Mouse (Mus musculus): ENCODE measurements around the gene Smc5. TPM values are rescaled to one million over a fixed set of nuclear protein-coding genes. Genes with fewer than 3 reads are reported as not detected.

Smc5 gene
- polyA plus RNA-seq, 1 experiment from 2014 or later = 32.6 TPM

DNA sequence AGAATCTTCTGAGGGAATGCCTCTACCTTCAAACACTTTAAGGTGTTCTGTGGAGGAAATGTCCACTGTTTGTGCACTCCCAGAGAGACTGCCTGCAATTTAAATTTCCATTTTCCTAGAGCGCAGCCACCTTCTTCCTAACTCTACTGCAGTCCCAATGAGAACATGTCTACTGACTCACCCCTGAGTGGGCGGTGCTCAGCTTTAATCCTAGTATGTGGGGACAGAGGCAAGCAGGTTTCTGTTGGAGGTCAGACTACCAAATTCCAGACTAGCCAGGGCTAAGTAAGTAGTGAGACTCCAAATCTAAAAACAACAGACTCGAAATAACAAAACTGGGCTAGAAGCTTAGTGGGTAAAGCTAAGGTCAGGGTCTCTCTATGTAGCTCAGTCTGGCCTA, 95.2 kb downstream of the Smc5 start:
- H3K4me3 ChIP-seq (ENCODE audit: low read length) = no peak overlapping the region
- 91% methylated on average over 3 of the region's 3 CpGs for WGBS
- no peak overlapping the region for H3K4me2 ChIP-seq (ENCODE audit: low read depth, low read length)
- no peak overlapping the region for H3K9ac ChIP-seq (ENCODE audit: low read length)
- no peaks in the 10 kb centered on the region for H3K9me3 ChIP-seq (ENCODE audit: control insufficient read depth, low read length)
- H3K4me1 ChIP-seq (replicated peaks; ENCODE audit: control insufficient read depth, insufficient read depth, low read length) = no peaks in the 10 kb centered on the region
- no peak overlapping the region for H3K27ac ChIP-seq (ENCODE audit: low read length)
- H3K27me3 ChIP-seq (ENCODE audit: control insufficient read depth, insufficient read depth, low read depth, low read length) = no peaks in the 10 kb centered on the region
- no peak for ATAC-seq (ENCODE audit: low read depth)
- no peaks in the 10 kb centered on the region for H3K36me3 ChIP-seq (ENCODE audit: control insufficient read depth, insufficient read depth, low read length)

DNA sequence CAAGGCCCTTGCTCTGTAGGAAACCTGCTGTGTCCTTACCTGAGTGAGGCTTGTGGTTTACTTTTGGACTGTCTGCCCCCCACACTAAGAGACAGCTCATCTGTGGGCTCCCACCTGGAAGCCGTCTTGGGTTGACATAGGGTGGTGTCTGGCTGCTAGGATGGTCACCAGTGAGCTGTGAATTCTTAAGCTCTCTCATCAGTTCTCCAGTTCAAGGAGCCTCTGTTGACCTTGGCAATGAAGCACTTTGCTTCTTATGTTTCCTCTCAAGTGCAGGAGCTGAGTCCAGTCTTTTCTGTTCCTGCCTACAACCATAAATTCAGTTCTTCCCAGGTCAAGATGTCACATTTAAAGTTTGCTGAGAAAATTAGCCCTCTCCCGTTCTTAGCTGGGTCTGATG, 98.2 kb downstream of the Smc5 start:
- Histone ChIP-seq H3K36me3 (ENCODE audit: control insufficient read depth, insufficient read depth, low read length) (no peaks in the 10 kb centered on the region), H3K27ac (ENCODE audit: low read length) (no peak overlapping the region), H3K4me1 (replicated peaks; ENCODE audit: control insufficient read depth, insufficient read depth, low read length) (no peaks in the 10 kb centered on the region), H3K4me2 (ENCODE audit: low read depth, low read length) (no peak overlapping the region), H3K9me3 (ENCODE audit: control insufficient read depth, low read length) (no peaks in the 10 kb centered on the region), H3K9ac (ENCODE audit: low read length) (no peak overlapping the region), H3K4me3 (ENCODE audit: low read length) (no peak overlapping the region), H3K27me3 (ENCODE audit: control insufficient read depth, insufficient read depth, low read depth, low read length) (no peaks in the 10 kb centered on the region)
- 46% methylated on average over 2 of the region's 2 CpGs for WGBS
- ATAC-seq (ENCODE audit: low read depth) = no peak

DNA sequence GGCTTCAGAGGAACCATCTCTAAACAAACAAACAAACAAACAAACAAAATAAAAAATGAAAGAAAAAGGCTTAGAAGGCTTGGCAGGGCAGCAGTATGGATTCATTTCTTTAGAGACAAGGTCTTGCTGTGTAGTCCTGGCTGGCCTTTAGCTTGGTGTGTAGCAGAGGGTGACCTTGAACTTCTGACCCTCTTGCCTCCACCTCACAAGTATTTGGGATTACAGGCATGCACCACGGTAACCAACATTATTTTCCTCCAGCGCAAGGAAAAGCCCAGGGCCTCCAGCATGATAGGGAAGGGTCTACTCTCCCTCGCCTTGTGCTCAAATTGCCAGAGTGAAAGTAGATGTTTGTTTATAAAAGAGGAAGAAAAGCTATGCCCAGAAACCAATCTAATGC, 98.6 kb downstream of the Smc5 start:
- H3K27ac ChIP-seq (ENCODE audit: low read length) = no peak overlapping the region
- H3K4me2 ChIP-seq (ENCODE audit: low read depth, low read length) = no peak overlapping the region
- no peak overlapping the region for H3K4me3 ChIP-seq (ENCODE audit: low read length)
- H3K36me3 ChIP-seq (ENCODE audit: control insufficient read depth, insufficient read depth, low read length) = no peaks in the 10 kb centered on the region
- H3K27me3 ChIP-seq (ENCODE audit: control insufficient read depth, insufficient read depth, low read depth, low read length) = no peaks in the 10 kb centered on the region
- 63% methylated on average over 3 of the region's 3 CpGs for WGBS
- ATAC-seq (ENCODE audit: low read depth) = no peak
- H3K9ac ChIP-seq (ENCODE audit: low read length) = no peak overlapping the region
- no peaks in the 10 kb centered on the region for H3K9me3 ChIP-seq (ENCODE audit: control insufficient read depth, low read length)
- no peaks in the 10 kb centered on the region for H3K4me1 ChIP-seq (replicated peaks; ENCODE audit: control insufficient read depth, insufficient read depth, low read length)

DNA sequence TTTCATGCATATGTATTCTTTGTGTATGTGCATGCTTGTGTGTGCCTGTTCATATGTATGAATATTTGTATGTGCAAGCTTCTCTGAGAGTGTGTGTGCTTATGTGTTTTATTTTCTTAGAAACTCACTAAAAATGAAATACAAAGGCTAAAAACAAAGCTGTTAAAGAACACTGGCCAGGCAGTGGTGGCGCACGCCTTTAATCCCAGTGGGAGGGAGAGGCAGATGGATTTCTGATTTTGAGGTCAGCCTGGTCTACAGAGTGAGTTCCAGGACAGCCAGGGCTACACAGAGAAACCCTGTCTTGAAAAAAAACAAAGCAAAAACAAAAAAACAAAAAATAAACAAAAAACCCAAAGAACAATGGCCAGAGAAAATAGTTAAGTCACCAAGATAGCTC, 102.6 kb downstream of the Smc5 start:
- H3K4me2 ChIP-seq (ENCODE audit: low read depth, low read length) = no peak overlapping the region
- no peaks in the 10 kb centered on the region for H3K9me3 ChIP-seq (ENCODE audit: control insufficient read depth, low read length)
- H3K4me3 ChIP-seq (ENCODE audit: low read length) = no peak overlapping the region
- WGBS = 92% methylated on average over 2 of the region's 2 CpGs
- no peak for ATAC-seq (ENCODE audit: low read depth)
- H3K4me1 ChIP-seq (replicated peaks; ENCODE audit: control insufficient read depth, insufficient read depth, low read length) = no peaks in the 10 kb centered on the region
- H3K36me3 ChIP-seq (ENCODE audit: control insufficient read depth, insufficient read depth, low read length) = no peaks in the 10 kb centered on the region
- H3K27me3 ChIP-seq (ENCODE audit: control insufficient read depth, insufficient read depth, low read depth, low read length) = no peaks in the 10 kb centered on the region
- H3K27ac ChIP-seq (ENCODE audit: low read length) = no peak overlapping the region
- H3K9ac ChIP-seq (ENCODE audit: low read length) = no peak overlapping the region

DNA sequence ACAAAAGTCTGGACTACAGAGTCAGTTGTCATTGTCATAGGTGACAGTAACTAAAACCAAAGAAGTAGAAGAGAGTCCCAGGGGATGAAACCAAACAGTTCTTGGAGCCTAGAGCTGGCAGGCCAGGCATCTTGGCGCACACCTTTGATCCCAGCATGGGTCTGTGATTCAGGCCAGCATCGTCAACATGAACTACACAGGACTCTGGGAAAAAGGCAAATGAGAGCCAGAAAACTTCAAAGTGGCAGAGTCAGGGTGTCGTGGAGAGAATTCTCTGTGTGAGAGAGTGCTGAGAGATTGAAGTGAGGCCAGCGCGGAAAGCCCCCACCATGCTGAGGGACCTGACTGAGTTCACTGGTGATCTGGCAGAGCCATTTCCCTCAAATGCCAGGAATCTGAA, 103.2 kb downstream of the Smc5 start:
- no peak overlapping the region for H3K27ac ChIP-seq (ENCODE audit: low read length)
- no peak for ATAC-seq (ENCODE audit: low read depth)
- WGBS = 70% methylated on average over 5 of the region's 5 CpGs
- no peaks in the 10 kb centered on the region for H3K27me3 ChIP-seq (ENCODE audit: control insufficient read depth, insufficient read depth, low read depth, low read length)
- no peak overlapping the region for H3K4me3 ChIP-seq (ENCODE audit: low read length)
- no peak overlapping the region for H3K9ac ChIP-seq (ENCODE audit: low read length)
- H3K9me3 ChIP-seq (ENCODE audit: control insufficient read depth, low read length) = no peaks in the 10 kb centered on the region
- H3K36me3 ChIP-seq (ENCODE audit: control insufficient read depth, insufficient read depth, low read length) = no peaks in the 10 kb centered on the region
- H3K4me2 ChIP-seq (ENCODE audit: low read depth, low read length) = no peak overlapping the region
- H3K4me1 ChIP-seq (replicated peaks; ENCODE audit: control insufficient read depth, insufficient read depth, low read length) = no peaks in the 10 kb centered on the region; the same call in 1 of the 2 replicates

DNA sequence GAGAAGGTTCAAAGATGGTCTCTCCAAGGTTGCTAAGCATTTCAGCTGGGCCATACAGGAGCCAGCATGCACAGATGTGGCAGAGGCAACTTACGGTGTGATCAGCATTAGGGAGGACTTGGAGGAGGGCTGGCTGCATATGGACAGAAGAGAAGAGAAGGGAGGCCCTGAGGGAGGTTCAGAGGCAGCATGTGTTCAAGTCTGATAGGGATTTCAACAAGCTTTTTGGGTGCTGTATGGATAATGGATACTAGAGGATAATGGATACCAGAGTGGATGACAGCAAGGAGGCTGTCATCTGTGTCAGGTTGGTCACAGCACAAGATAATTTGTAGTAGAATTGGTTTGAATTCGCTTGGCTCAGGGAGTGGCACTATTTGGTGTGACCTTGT, 104.0 kb downstream of the Smc5 start:
- Histone ChIP-seq H3K4me1 (replicated peaks; ENCODE audit: control insufficient read depth, insufficient read depth, low read length) (no peaks in the 10 kb centered on the region; the same call in 1 of the 2 replicates), H3K9me3 (ENCODE audit: control insufficient read depth, low read length) (no peaks in the 10 kb centered on the region), H3K4me3 (ENCODE audit: low read length) (no peak overlapping the region), H3K9ac (ENCODE audit: low read length) (no peak overlapping the region), H3K27me3 (ENCODE audit: control insufficient read depth, insufficient read depth, low read depth, low read length) (no peaks in the 10 kb centered on the region), H3K27ac (ENCODE audit: low read length) (no peak overlapping the region), H3K36me3 (ENCODE audit: control insufficient read depth, insufficient read depth, low read length) (no peaks in the 10 kb centered on the region), H3K4me2 (ENCODE audit: low read depth, low read length) (no peak overlapping the region)
- ATAC-seq (ENCODE audit: low read depth) = no peak
- 87% methylated on average over 2 of the region's 2 CpGs for WGBS

GRCm38 (mm10) chr19:23168899-23169658, 104.6 kb downstream of the Smc5 start:
- H3K9ac ChIP-seq (ENCODE audit: low read length) = no peak overlapping the region
- no peak for ATAC-seq (ENCODE audit: low read depth)
- 75% methylated on average over 5 of the region's 5 CpGs for WGBS
- H3K27ac ChIP-seq (ENCODE audit: low read length) = no peak overlapping the region
- H3K4me2 ChIP-seq (ENCODE audit: low read depth, low read length) = no peak overlapping the region
- H3K36me3 ChIP-seq (ENCODE audit: control insufficient read depth, insufficient read depth, low read length) = no peaks in the 10 kb centered on the region
- H3K4me3 ChIP-seq (ENCODE audit: low read length) = no peak overlapping the region
- no peaks in the 10 kb centered on the region for H3K27me3 ChIP-seq (ENCODE audit: control insufficient read depth, insufficient read depth, low read depth, low read length)
- no peaks in the 10 kb centered on the region for H3K9me3 ChIP-seq (ENCODE audit: control insufficient read depth, low read length)
- no peaks in the 10 kb centered on the region; the same call in 1 of the 2 replicates for H3K4me1 ChIP-seq (replicated peaks; ENCODE audit: control insufficient read depth, insufficient read depth, low read length)

DNA sequence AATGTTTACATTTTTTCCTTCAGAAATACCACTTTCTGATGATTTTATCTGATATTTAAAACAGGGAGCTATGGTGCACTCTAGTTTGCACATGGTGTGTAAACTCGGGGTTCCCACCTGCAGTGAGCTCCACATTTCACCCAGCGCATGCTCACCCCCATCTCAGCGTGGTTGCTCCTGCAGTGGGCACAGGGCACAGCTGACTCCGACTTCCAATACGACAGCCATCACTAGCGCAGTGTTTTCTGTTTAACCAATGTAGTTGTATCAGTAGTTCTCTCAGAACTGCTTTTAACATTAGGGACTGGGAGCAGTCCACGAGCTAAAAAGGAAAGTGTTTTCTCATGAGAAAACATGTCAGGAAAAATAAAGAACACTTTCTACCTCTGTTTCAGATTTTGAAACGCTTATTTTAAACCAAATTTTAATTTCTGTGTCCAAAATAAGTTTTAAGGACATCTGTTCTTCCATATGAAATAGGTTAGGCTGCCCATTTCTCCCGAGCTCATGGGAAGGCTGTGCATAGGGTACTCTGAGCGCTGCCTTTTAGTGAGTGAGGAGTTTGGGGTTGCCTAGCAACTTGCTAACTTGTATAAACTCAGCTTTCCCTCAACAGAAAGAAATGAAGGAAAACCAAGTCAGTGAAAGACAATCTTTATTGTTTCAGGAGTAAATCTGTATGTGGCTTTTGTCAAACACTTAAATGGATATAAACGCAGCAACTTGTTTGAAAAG, 107.0 kb downstream of the Smc5 start:
- 70% methylated on average over 11 of the region's 11 CpGs for whole genome bisulfite sequencing

DNA sequence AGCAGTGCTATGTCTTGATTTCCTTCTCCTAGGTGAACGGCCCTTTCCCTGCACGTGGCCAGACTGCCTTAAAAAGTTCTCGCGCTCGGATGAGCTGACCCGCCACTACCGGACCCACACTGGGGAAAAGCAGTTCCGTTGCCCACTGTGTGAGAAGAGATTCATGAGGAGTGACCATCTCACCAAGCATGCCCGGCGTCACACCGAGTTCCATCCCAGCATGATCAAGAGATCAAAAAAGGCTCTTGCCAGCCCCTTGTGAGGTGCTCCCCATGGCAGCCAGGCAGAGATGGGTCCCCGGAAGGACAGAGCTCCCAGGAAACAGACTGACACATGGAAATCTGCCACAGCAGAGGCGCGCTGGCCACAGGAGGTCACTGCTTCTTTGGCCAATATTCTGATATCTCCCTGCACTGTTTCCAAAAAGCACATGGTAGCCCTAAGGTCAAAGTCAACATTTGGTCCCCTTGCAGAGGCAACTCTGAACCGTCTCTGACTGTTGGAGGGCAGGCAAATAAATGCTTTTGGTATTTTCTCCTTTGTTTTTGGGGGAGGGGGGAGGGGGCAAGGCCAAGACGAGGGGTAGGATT, 109.0 kb downstream of the Smc5 start:
- no peak overlapping the region for H3K9ac ChIP-seq (ENCODE audit: low read length)
- no peak overlapping the region for H3K4me2 ChIP-seq (ENCODE audit: low read depth, low read length)
- H3K9me3 ChIP-seq (ENCODE audit: control insufficient read depth, low read length) = no peaks in the 10 kb centered on the region
- H3K27me3 ChIP-seq (ENCODE audit: control insufficient read depth, insufficient read depth, low read depth, low read length) = no peaks in the 10 kb centered on the region
- H3K36me3 ChIP-seq (ENCODE audit: control insufficient read depth, insufficient read depth, low read length) = no peaks in the 10 kb centered on the region
- H3K4me3 ChIP-seq (ENCODE audit: low read length) = no peak overlapping the region
- no peak overlapping the region for H3K27ac ChIP-seq (ENCODE audit: low read length)
- ATAC-seq (ENCODE audit: low read depth) = no peak
- WGBS = 91% methylated on average over 16 of the region's 16 CpGs
- H3K4me1 ChIP-seq (replicated peaks; ENCODE audit: control insufficient read depth, insufficient read depth, low read length) = no peaks in the 10 kb centered on the region; the same call in 1 of the 2 replicates

More for the DNA sequence above, 107.0 kb downstream of the Smc5 start:
- Histone ChIP-seq H3K9me3 (ENCODE audit: control insufficient read depth, low read length) (no peaks in the 10 kb centered on the region), H3K4me3 (ENCODE audit: low read length) (no peak overlapping the region), H3K4me1 (replicated peaks; ENCODE audit: control insufficient read depth, insufficient read depth, low read length) (no peaks in the 10 kb centered on the region; the same call in 1 of the 2 replicates), H3K4me2 (ENCODE audit: low read depth, low read length) (no peak overlapping the region), H3K27ac (ENCODE audit: low read length) (no peak overlapping the region), H3K36me3 (ENCODE audit: control insufficient read depth, insufficient read depth, low read length) (no peaks in the 10 kb centered on the region), H3K27me3 (ENCODE audit: control insufficient read depth, insufficient read depth, low read depth, low read length) (no peaks in the 10 kb centered on the region), H3K9ac (ENCODE audit: low read length) (no peak overlapping the region)
- no peak for ATAC-seq (ENCODE audit: low read depth)

Data from lung, embryonic 16.5 days (tissue).